In the genomic region with DNA sequence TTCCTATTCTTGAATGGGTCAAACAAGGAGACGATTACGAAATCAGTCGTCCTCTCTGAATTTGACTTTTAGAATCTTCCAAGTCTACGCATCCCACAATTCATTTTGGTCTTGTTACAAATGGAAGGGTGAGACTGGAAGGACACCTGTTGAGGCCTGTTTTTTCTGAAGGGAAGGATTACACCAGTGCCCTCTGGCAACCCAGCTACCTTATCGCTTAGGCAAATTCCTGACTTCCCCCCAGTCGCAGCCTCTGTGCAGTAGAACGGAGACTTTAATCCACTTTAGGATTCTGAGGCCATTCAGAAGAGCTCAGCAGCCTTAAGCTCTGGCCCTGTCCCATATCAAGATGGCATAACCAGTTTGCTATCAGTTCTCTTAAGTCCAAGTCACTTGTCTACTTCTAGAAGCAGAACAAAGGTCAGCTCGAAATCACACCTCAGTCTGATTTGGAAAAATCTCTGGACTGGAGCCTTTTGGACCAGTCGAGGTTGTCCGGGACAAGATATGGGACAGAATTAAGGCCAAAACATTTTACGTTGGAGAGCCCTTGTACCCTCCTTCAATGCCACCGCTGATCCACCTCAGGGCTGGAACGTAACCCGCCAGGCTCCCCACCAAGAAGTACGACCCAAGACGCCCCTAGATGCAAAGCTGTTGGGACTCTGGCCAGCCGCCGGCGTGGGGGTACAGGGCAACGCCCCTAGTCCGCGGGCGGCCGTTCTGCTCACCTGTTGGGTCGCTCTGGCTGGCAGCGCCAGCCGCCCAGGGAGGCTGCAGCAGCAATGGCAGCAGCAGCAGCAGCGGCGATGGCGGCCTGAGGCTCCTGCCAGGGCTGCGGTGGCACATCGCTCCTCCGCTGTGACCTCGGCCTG, we compare ENCODE assay signal across 9 mouse cellular contexts. TPM values are rescaled to one million over a fixed set of nuclear protein-coding genes. Genes with fewer than 3 reads are reported as not detected.
DNase-seq lines count a peak whose midpoint lies in the region; ATAC-seq and TF ChIP-seq lines count a peak whose summit lies in the region.
"Had no signal": no experiment of that assay in that cellular context is flagged by ENCODE, and none has a peak within 500 bp of the region (broad histone marks: within the 10 kb centered on the region; RNA-seq: fewer than 3 reads in every experiment).

No protein-coding gene starts in this region.

- 11% methylated on average over 34 of the region's 34 CpGs for WGBS in heart, embryonic 10.5 days
- 16% methylated on average over 34 of the region's 34 CpGs for WGBS in liver, embryonic 16.5 days (ENCODE audit: insufficient replicate concordance)

- H3K4me2 ChIP-seq in liver, embryonic 16.5 days (ENCODE audit: low read depth, low read length): peak overlapping the region; percentile 57

- TF ChIP-seq CTCF in E14TG2a.4 (conservative IDR thresholded peaks at IDR 0.05; ENCODE audit: low read length): no peak

- peaks cover 47% of the 10 kb centered on the region for H3K27me3 ChIP-seq in heart, embryonic 10.5 days (ENCODE audit: insufficient read depth, poor library complexity, severe bottlenecking)
- peaks cover 43% of the 10 kb centered on the region for H3K27me3 ChIP-seq in E14TG2a.4 (ENCODE audit: insufficient read depth, low read length)
- peaks cover 27% of the 10 kb centered on the region for H3K27me3 ChIP-seq in liver, embryonic 16.5 days (ENCODE audit: control insufficient read depth, insufficient read depth, low read depth, low read length)

- DNase-seq in heart, embryonic 10.5 days (ENCODE audit: low spot score): no peak
- no peak for DNase-seq in heart, adult 18-20 months
- no peak for DNase-seq in cerebellum, adult 11-12 months
- no peak for DNase-seq in B cell, adult 2 months

- no peaks in the 10 kb centered on the region for H3K36me3 ChIP-seq in heart, embryonic 10.5 days
- H3K36me3 ChIP-seq in E14TG2a.4 (ENCODE audit: insufficient read depth, low read length): no peaks in the 10 kb centered on the region
- no peaks in the 10 kb centered on the region for H3K36me3 ChIP-seq in liver, embryonic 16.5 days (ENCODE audit: control insufficient read depth, insufficient read depth)

- peak overlapping the region; percentile 54 for H3K9ac ChIP-seq in liver, embryonic 16.5 days (ENCODE audit: low read depth, low read length)

- H3K4me1 ChIP-seq in heart, embryonic 10.5 days: peaks cover 14% of the 10 kb centered on the region
- peaks cover 16% of the 10 kb centered on the region for H3K4me1 ChIP-seq in E14TG2a.4 (replicated peaks; ENCODE audit: low read depth, low read length)
- no peaks in the 10 kb centered on the region for H3K4me1 ChIP-seq in liver, embryonic 16.5 days (ENCODE audit: control insufficient read depth, low read depth, low read length)

- ATAC-seq in granulocyte monocyte progenitor cell, adult 5-6 weeks (replicated peaks; ENCODE audit: poor library complexity, severe bottlenecking): peak; percentile 65; the same call in 1 of the 2 replicates
- ATAC-seq in liver, embryonic 16.5 days (ENCODE audit: low read depth): no peak
- ATAC-seq in inflammation-experienced regulatory T-cells, adult 6 months: no peak

- no peaks in the 10 kb centered on the region for H3K9me3 ChIP-seq in heart, embryonic 10.5 days
- no peaks in the 10 kb centered on the region for H3K9me3 ChIP-seq in E14TG2a.4 (ENCODE audit: low read length)
- H3K9me3 ChIP-seq in liver, embryonic 16.5 days (replicated peaks; ENCODE audit: control insufficient read depth, low read length): no peaks in the 10 kb centered on the region; the same call in 1 of the 2 replicates

- H3K27ac ChIP-seq in heart, embryonic 10.5 days: peak overlapping the region; percentile 65
- H3K27ac ChIP-seq in liver, embryonic 16.5 days (ENCODE audit: low read length): no peak overlapping the region

- peak overlapping the region; percentile 67 for H3K4me3 ChIP-seq in heart, embryonic 10.5 days
- H3K4me3 ChIP-seq in E14TG2a.4 (replicated peaks; ENCODE audit: low read length): peak overlapping the region; percentile 78
- H3K4me3 ChIP-seq in liver, embryonic 16.5 days (ENCODE audit: low read depth, low read length): peak overlapping the region; percentile 51

RNA-seq across cellular contexts. Expression of a gene that starts 0.7 kb away (rescaled TPM):
- 3.1 and 6.0 TPM in 2 replicates for polyA plus RNA-seq in heart, embryonic 10.5 days (2016; fragmentation: Nextera tagmentation; extraction: Ambion mirVana)
- 10 to 100 TPM; 42.7 to 50.9 TPM for total RNA-seq in heart, adult 18-20 months (2021)
- total RNA-seq in granulocyte monocyte progenitor cell, adult 5-6 weeks (2014; fragmentation: Nextera tagmentation): 0.79 and 3.6 TPM in 2 replicates
- 5.1 and 7.7 TPM in 2 replicates for total RNA-seq in granulocyte monocyte progenitor cell, adult 5-6 weeks (2017)
- 14.2 and 15.9 TPM in 2 replicates for polyA plus RNA-seq in liver, embryonic 16.5 days (2015; fragmentation: Nextera tagmentation; extraction: Ambion mirVana)
- 1 to 10 TPM in 1 of 3 experiments, under 1 TPM in 2; 0.48 to 3.6 (median 0.65) TPM for polyA plus RNA-seq in inflammation-experienced regulatory T-cells, adult 6 months (2017; shearing (Covaris generic))
- polyA plus RNA-seq: C2C12 had no signal
